Mouse (Mus musculus) bone marrow, adult 2 months (tissue): ENCODE results near the gene Prr29.

ENCODE experiments used
- CTCF ChIP-seq: fragments of 200-500 bp; IDR thresholded peaks from 2 replicates; pipeline ENCODE4 v1.5.1; 2011; ENCODE audit warnings: low read length, control low read depth; ENCODE audit not compliant: control insufficient read depth, insufficient read depth
- POLR2A ChIP-seq: fragments of 200-500 bp; IDR thresholded peaks from 2 replicates; pipeline ENCODE4 v1.6.1; 2011; ENCODE audit warnings: low read depth, mild to moderate bottlenecking, control low read depth, low read length, borderline replicate concordance; ENCODE audit not compliant: control insufficient read depth

DNA sequence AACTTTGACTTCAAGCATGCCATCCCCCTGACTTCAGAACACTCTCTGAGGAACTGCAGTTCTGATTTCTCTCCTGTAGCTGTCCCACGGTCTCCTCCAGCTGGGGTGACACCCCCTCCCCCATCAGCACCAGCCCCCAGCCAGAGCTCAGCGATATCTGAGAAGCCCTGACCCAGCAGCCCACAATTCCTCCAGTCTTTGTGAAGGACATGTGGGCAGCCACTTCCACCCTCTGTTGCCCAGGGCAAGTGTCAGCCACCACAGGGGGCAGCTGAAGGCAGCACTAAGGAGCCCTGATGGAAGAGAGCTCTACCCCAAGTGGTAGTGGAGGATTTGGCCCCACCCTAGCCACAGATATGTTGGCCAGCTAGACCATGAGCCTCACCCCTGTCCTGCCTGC lies 31.2 kb upstream of the Prr29 start:
- no peak for TF ChIP-seq POLR2A
- TF ChIP-seq CTCF = no peak
